Mouse (Mus musculus) ES-E14 (cell line): Measurements from ENCODE around the gene E130308A19Rik.

Experiments used
- CHD2 ChIP-seq: IDR thresholded peaks from 2 replicates; pipeline ENCODE4 v1.6.1; 2014; ENCODE audit warnings: mild to moderate bottlenecking, low read depth, low read length, inconsistent platforms
- HCFC1 ChIP-seq: IDR thresholded peaks from 2 replicates; pipeline ENCODE4 v1.6.1; 2012; ENCODE audit warnings: low read length, inconsistent platforms, borderline replicate concordance; ENCODE audit not compliant: insufficient read depth
- MAFK ChIP-seq: IDR thresholded peaks from 2 replicates; pipeline ENCODE4 v1.6.1; 2014; ENCODE audit warnings: mild to moderate bottlenecking, low read depth, low read length, inconsistent platforms; ENCODE audit not compliant: insufficient read depth
- ZC3H11A ChIP-seq: IDR thresholded peaks from 2 replicates; pipeline ENCODE4 v1.6.1; 2012; ENCODE audit warnings: low read depth, mild to moderate bottlenecking, inconsistent platforms, low read length, borderline replicate concordance
- ZNF384 ChIP-seq: IDR thresholded peaks from 2 replicates; pipeline ENCODE4 v1.6.1; 2012; ENCODE audit warnings: low read depth, low read length, inconsistent platforms

DNA sequence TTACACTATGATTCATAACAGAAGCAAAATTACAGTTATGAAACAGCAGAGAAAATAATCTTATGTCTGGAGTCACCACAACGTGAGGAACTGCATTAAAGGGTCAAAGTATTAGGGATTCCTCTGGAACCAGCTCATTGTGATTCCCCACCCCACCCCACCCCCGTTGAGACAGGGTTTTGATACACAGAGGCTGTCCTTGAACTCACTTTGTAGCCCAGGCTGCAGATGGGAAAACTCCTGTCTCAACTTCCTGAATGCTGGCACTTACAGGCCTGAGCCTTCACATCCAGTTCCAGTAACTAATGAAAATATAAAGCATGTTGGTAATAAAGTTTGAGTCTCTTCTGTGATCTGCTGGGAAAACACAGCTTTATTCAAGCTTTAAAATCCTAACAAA is 159.4 kb downstream of the E130308A19Rik start:
- no peak for TF ChIP-seq CHD2
- TF ChIP-seq HCFC1 = no peak
- no peak for TF ChIP-seq ZC3H11A
- no peak for TF ChIP-seq MAFK
- TF ChIP-seq ZNF384 = no peak
